Mouse (Mus musculus) ovary, postnatal 14 days (tissue): ENCODE results near the gene Ldb3.
A peak's percentile ranks its signal among the peaks of the same experiment; 100 is the strongest.

ENCODE experiments used
- DNase-seq: peaks from one replicate; pipeline ENCODE4 v3.0.0; 2022; ENCODE audit warnings: low spot score

Ldb3 gene

DNA sequence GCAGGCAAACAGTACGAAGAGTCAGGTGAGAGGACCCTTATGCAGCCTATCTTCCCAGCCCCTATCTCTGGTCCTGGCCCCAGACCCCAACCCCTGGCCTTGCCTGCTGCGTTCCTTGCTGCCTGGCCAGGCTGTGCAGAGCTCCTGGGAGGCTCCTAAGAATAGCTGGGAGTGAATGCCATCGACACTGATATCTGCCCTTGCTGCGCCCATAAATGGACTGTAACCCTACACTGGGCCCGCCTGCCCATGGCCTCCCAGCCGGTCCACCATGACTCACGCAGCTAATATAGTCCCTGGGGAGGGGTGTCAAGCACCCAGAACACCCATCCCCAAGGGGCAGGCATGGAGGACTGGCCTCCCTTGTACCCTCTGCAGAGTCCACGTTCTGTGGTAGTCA is at the start of gene Ldb3:
Gene Ldb3, minus strand, starts transcription at position 185 of the 400 bp plus-strand sequence.
- DNase-seq = no peak

- no peak for DNase-seq
Observed at GRCm38 (mm10) chr14:34635721-34636120, 47.2 kb upstream of the Ldb3 start.

DNA sequence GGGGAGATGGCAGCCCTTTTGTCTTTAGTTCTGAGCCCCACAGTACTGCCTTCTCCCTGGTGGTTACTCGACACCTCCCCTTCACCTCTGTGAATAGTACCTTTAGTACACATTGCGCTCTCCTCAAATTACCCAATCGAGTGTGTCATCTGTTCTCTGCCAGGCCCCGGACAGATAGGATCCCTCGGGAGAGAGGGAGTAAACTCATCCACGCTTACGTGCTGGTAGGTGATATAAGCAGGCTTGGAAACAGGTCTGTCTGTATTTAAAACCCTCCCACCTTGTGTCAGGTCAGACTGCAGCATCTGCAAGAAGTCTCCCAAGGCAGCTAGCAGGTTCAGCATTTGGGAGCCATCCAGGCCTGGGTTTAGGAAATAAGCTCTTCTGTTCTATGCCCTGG is 46.7 kb upstream of the Ldb3 start:
- DNase-seq = no peak

GRCm38 (mm10) chr14:34632722-34633448 is 44.4 kb upstream of the Ldb3 start:
- no peak for DNase-seq

- no peak for DNase-seq
Observed at GRCm38 (mm10) chr14:34626824-34627223, 38.3 kb upstream of the Ldb3 start.

GRCm38 (mm10) chr14:34623531-34624210 is 35.2 kb upstream of the Ldb3 start:
- no peak for DNase-seq

GRCm38 (mm10) chr14:34623074-34623473 is 34.6 kb upstream of the Ldb3 start:
- DNase-seq = no peak

GRCm38 (mm10) chr14:34620611-34621376 is 32.3 kb upstream of the Ldb3 start:
- DNase-seq = peak; percentile 47

DNA sequence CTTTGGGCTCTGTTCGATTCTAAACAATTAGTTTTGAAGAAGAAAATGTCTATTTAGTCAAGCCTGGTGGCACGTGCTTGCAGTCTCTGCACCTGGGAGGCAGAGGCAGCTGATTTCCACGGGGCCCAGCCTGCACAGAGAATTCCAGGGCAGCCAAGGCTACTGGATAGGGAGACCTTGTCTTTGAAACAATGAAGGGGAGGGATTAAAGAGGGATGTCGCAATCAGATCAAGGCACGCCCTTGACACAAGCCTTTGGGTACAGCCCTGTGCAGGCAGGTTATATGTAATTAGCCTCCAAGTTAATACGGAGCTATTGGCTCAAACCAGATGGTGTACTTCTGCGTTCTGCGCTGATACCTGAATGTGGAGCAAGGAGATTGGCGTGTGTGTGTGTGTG is 30.3 kb upstream of the Ldb3 start:
- no peak for DNase-seq

- DNase-seq = peak; percentile 77
Observed at GRCm38 (mm10) chr14:34616821-34617220, 28.3 kb upstream of the Ldb3 start.

- no peak for DNase-seq
Observed at GRCm38 (mm10) chr14:34615625-34616024, 27.1 kb upstream of the Ldb3 start.

DNA sequence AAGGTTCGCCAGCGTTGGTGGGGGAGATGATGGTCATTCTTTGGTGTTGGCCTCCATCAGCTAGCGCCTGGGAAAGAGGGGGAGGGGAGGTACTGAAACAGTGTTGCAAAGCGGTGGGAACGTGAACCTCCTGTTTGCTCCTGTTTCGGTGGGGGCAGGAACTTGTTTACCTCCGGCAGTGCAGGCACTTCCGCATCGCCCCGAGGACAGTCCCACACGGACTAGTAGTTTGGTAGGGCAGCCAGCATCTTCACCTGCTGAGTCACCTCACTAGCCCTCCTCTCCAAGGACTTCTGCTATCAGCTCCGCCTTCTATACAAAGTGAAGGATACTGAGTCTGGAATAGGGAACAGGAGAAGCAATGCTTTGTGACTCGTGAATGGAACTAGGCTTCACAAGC is 26.6 kb upstream of the Ldb3 start:
- DNase-seq = no peak

GRCm38 (mm10) chr14:34614551-34614950 is 26.1 kb upstream of the Ldb3 start:
- no peak for DNase-seq

DNA sequence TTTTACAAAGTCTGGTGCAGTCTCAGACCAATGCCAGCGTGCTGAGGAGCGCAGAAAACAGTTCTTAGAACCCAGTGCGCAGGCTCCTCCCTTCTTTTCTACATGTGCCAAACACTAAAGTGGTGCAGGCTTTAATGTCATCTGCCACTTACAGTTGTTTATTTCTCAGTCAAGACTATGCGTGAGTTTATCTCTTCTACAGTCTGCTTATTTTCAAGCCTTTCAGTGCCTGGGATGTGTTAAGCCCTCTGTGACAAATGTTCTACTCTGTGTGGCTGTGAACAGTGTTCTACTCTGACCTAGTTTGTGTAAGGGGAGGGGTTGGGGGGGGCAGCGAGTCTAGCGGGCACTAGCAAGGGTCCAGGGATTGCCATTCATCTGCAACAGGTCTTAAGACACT is 25.0 kb upstream of the Ldb3 start:
- DNase-seq = no peak

DNA sequence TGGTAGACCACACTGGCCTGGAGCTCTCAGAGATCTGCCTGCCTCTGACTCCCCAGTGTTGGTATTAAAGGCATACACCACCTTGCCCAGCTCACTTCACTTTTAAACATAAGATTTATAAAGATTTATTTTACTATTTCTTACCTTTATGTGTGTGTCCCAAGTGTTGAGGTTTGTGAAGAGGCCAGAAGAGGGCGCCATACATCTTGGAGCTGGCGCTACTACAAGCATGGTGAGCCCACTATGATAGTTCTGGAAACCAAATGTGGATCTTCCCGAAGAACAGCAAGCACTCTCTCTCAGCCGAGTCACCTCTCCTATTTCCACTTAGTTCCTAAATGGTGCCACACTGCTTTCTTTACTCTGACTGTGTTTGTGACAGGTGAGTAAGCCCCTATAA is 23.7 kb upstream of the Ldb3 start:
- DNase-seq = no peak

GRCm38 (mm10) chr14:34611591-34611990 is 23.1 kb upstream of the Ldb3 start:
- no peak for DNase-seq

DNA sequence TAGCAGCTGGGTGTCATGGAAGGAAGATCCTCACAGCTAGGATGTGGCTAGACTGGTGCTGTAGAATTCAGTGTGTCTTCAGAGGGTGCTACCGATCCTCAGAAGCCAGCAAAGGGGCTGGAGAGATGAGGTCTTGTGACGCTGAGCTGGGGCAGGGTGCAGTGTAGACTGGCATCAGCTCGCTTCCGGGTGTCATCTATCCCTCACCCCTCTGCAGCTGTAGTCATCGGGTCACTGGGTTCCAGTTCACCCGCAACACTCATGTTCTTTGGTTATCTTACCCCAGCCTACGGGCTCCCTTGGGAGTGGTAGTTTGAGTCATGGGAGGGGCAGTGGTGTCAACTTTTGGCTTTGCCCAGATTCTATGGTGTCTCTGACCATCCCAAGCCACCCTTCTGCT is 13.4 kb upstream of the Ldb3 start:
- DNase-seq = no peak

GRCm38 (mm10) chr14:34599941-34600340 is 11.5 kb upstream of the Ldb3 start, which contains the start of gene Opn4:
Gene Opn4 (minus strand): TSS chr14:34600142.
- no peak for DNase-seq

- DNase-seq = no peak
Observed at GRCm38 (mm10) chr14:34595596-34596255, 7.2 kb upstream of the Ldb3 start.

DNA sequence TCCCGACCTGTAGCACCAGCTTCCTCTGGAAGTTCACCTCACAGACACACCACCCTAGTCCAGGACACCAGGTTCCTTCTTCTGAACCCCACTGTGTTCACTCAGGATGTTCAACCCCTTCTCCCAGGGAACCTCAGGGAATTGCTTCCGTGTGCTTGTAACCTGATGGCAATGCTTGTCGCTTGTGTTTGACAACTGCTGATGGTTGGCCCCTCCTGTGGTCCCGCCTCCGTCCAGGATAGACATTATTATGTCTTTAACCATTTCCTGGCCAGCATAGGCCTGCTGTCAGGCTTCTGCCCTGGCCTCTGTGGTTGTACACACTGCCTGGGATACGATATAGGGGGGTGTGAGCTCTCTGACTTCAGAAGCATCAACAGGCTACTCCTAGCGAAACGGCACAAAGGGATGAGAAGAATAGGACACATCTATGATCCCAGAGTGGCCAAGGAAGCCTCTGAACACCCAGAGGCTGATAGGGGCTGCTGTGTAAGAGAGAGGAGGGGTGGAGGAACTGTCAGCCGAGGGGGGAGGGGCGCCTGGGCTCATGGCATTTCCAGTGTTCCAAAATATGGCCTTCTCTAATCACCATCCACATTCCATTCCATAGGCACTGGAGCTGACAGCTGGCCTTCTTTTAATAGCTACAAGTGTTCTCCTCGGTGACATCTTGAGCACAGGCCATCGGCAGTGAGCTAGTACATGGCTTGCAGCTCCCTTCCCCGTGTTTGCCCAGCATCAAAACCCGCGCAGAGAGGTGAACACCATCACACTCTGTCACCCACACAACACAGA is 3.5 kb upstream of the Ldb3 start:
- DNase-seq = no peak
